Mouse (Mus musculus) liver, postnatal 0 days (tissue): ENCODE results near the gene Mmp10. TPM values are rescaled to one million over a fixed set of nuclear protein-coding genes. Genes with fewer than 3 reads are reported as not detected.

ENCODE experiments used
- ATAC-seq: fragments of 200-750 bp; cut with Nextera tagmentation; 2 replicates; pipeline ENCODE4 v1.8.0; 2017; ENCODE audit warnings: mild to moderate bottlenecking, moderate library complexity
- DNase-seq: peaks from one replicate; pipeline ENCODE4 v3.0.0-alpha.2; 2016
- H3K27ac ChIP-seq: fragments of 300-500 bp; sonication (generic); 2 replicates; pipeline ENCODE4 v1.5.1; 2014; ENCODE audit warnings: antibody characterized with exemption, moderate library complexity, mild to moderate bottlenecking, low read depth
- H3K27me3 ChIP-seq: fragments of 300-500 bp; sonication (generic); 2 replicates; pipeline ENCODE4 v1.6.1; 2014; ENCODE audit warnings: low read length, control low read depth, mixed read lengths; ENCODE audit not compliant: insufficient read depth
- H3K36me3 ChIP-seq: fragments of 300-500 bp; sonication (generic); replicated peaks from 2 replicates; pipeline ENCODE4 v1.6.1; 2014; ENCODE audit warnings: mild to moderate bottlenecking, control low read depth, low read length, moderate library complexity, mixed read lengths; ENCODE audit not compliant: insufficient read depth
- H3K4me1 ChIP-seq: fragments of 300-500 bp; sonication (generic); 2 replicates; pipeline ENCODE4 v1.6.1; 2014; ENCODE audit warnings: antibody characterized with exemption, mild to moderate bottlenecking, control low read depth; ENCODE audit not compliant: insufficient read depth
- H3K4me2 ChIP-seq: fragments of 300-500 bp; sonication (generic); 2 replicates; pipeline ENCODE4 v1.6.1; 2014; ENCODE audit warnings: low read depth, mild to moderate bottlenecking, low read length, moderate library complexity, mixed read lengths
- H3K4me3 ChIP-seq: fragments of 300-500 bp; sonication (generic); 2 replicates; pipeline ENCODE4 v1.5.1; 2014; ENCODE audit warnings: low read depth, low read length
- H3K9ac ChIP-seq: fragments of 300-500 bp; sonication (generic); replicated peaks from 2 replicates; pipeline ENCODE4 v1.6.1; 2014; ENCODE audit warnings: mild to moderate bottlenecking, moderate library complexity
- H3K9me3 ChIP-seq: fragments of 300-500 bp; sonication (generic); 2 replicates; pipeline ENCODE4 v1.6.1; 2016; ENCODE audit warnings: mild to moderate bottlenecking, control low read depth, low read length, mixed read lengths
- CTCF ChIP-seq: sonication (generic); IDR thresholded peaks from 2 replicates; pipeline ENCODE4 v1.5.1; 2016; ENCODE audit warnings: antibody characterized with exemption, low read depth
- EP300 ChIP-seq: IDR thresholded peaks from 2 replicates; pipeline ENCODE4 v1.6.1; 2016; ENCODE audit warnings: antibody characterized with exemption, low read depth, mild to moderate bottlenecking
- WGBS: fragments of 180-500 bp; shearing (Covaris S2); extraction: QIAGEN DNeasy Blood & Tissue Kit; methylation state at CpG from one replicate; pipeline ENCODE4 v1.1.7; 2014; ENCODE audit not compliant: insufficient replicate concordance; 5-methylcytosine and 5-hydroxymethylcytosine counted together
- polyA plus RNA-seq: library from polyadenylated mRNA; unstranded; fragments of >200 nt; fragmentation: Nextera tagmentation; extraction: Ambion mirVana; gene quantifications from 2 replicates; pipeline ENCODE4 v1.2.1, GENCODE M21; 2015

Gene Mmp10
- polyA plus RNA-seq: not detected in 2 replicates

GRCm38 (mm10) chr9:7502051-7502450, at the start of gene Mmp10:
Gene Mmp10 (plus strand): TSS chr9:7502352.
- H3K9ac ChIP-seq: no peak within 1 kb of the TSS
- no peaks in the 10 kb centered on the region for H3K4me1 ChIP-seq
- WGBS: 73% methylated on average over 3 of the region's 3 CpGs
- no peaks in the 10 kb centered on the region for H3K27me3 ChIP-seq
- H3K36me3 ChIP-seq: no peaks in the 10 kb centered on the region
- ATAC-seq (no peak), DNase-seq (no peak)
- H3K4me3 ChIP-seq: no peak within 1 kb of the TSS
- no peaks in the 10 kb centered on the region for H3K9me3 ChIP-seq
- H3K27ac ChIP-seq: no peak within 1 kb of the TSS
- no peak within 1 kb of the TSS for H3K4me2 ChIP-seq
- TF ChIP-seq CTCF (no peak), EP300 (no peak)

- TF ChIP-seq EP300 (no peak), CTCF (no peak)
- WGBS: 73% methylated on average over 2 of the region's 2 CpGs
Measured at GRCm38 (mm10) chr9:7453302-7453701, 48.9 kb upstream of the Mmp10 start.

GRCm38 (mm10) chr9:7470262-7470661, 31.9 kb upstream of the Mmp10 start:
- Histone ChIP-seq H3K9me3 (no peaks in the 10 kb centered on the region), H3K27me3 (no peaks in the 10 kb centered on the region), H3K4me1 (no peaks in the 10 kb centered on the region), H3K4me2 (no peak overlapping the region), H3K36me3 (no peaks in the 10 kb centered on the region), H3K27ac (no peak overlapping the region), H3K4me3 (no peak overlapping the region), H3K9ac (no peak overlapping the region)
- DNase-seq (no peak), ATAC-seq (no peak)
- WGBS: 100% methylated on average over 1 of the region's 1 CpGs
- no peak for TF ChIP-seq EP300
- TF ChIP-seq CTCF: no peak

More at GRCm38 (mm10) chr9:7453302-7453701, 48.9 kb upstream of the Mmp10 start:
- no peak overlapping the region for H3K4me3 ChIP-seq
- no peaks in the 10 kb centered on the region for H3K4me1 ChIP-seq
- H3K27ac ChIP-seq: no peak overlapping the region
- H3K9me3 ChIP-seq: no peaks in the 10 kb centered on the region
- no peak overlapping the region for H3K9ac ChIP-seq
- no peaks in the 10 kb centered on the region for H3K27me3 ChIP-seq
- ATAC-seq (no peak), DNase-seq (no peak)
- no peaks in the 10 kb centered on the region for H3K36me3 ChIP-seq
- no peak overlapping the region for H3K4me2 ChIP-seq

GRCm38 (mm10) chr9:7483684-7484394, 18.3 kb upstream of the Mmp10 start:
- H3K9me3 ChIP-seq: no peaks in the 10 kb centered on the region
- H3K27ac ChIP-seq: no peak overlapping the region
- no peaks in the 10 kb centered on the region for H3K36me3 ChIP-seq
- WGBS: 62% methylated on average over 5 of the region's 5 CpGs
- H3K4me1 ChIP-seq: no peaks in the 10 kb centered on the region
- ATAC-seq (no peak), DNase-seq (no peak)
- H3K4me2 ChIP-seq: no peak overlapping the region
- H3K27me3 ChIP-seq: no peaks in the 10 kb centered on the region
- no peak overlapping the region for H3K4me3 ChIP-seq
- no peak overlapping the region for H3K9ac ChIP-seq
- no peak for TF ChIP-seq CTCF

GRCm38 (mm10) chr9:7501138-7501537, 1.0 kb upstream of the Mmp10 start:
- Histone ChIP-seq H3K4me3 (no peak overlapping the region), H3K27ac (no peak overlapping the region), H3K36me3 (no peaks in the 10 kb centered on the region), H3K4me1 (no peaks in the 10 kb centered on the region), H3K9ac (no peak overlapping the region), H3K9me3 (no peaks in the 10 kb centered on the region), H3K4me2 (no peak overlapping the region), H3K27me3 (no peaks in the 10 kb centered on the region)
- ATAC-seq (no peak), DNase-seq (no peak)
- 74% methylated on average over 3 of the region's 3 CpGs for WGBS
- no peak for TF ChIP-seq CTCF
- no peak for TF ChIP-seq EP300

GRCm38 (mm10) chr9:7507321-7507876, 5.2 kb downstream of the Mmp10 start:
- no peaks in the 10 kb centered on the region for H3K4me1 ChIP-seq
- no peaks in the 10 kb centered on the region for H3K27me3 ChIP-seq
- DNase-seq (no peak), ATAC-seq (no peak)
- no peak overlapping the region for H3K9ac ChIP-seq
- WGBS: 55% methylated on average over 7 of the region's 7 CpGs
- H3K9me3 ChIP-seq: no peaks in the 10 kb centered on the region
- H3K27ac ChIP-seq: no peak overlapping the region
- no peak overlapping the region for H3K4me3 ChIP-seq
- no peaks in the 10 kb centered on the region for H3K36me3 ChIP-seq
- TF ChIP-seq CTCF (no peak), EP300 (no peak)
- H3K4me2 ChIP-seq: no peak overlapping the region
